Mouse (Mus musculus): ENCODE data around the gene Eya4. TPM values are rescaled to one million over a fixed set of nuclear protein-coding genes. Genes with fewer than 3 reads are reported as not detected.

Eya4 gene
- polyA plus RNA-seq (2015; fragmentation: Nextera tagmentation; extraction: Ambion mirVana): 0.60 and 1.7 TPM in 2 replicates

- Histone ChIP-seq H3K9me3 (replicated peaks) (no peaks in the 10 kb centered on the region), H3K4me2 (peak within 1 kb of the TSS; percentile 93), H3K27ac (peak within 1 kb of the TSS; percentile 29; the same call in 1 of the 2 replicates), H3K9ac (peak within 1 kb of the TSS; percentile 60), H3K4me1 (replicated peaks) (peaks cover 21% of the 10 kb centered on the region), H3K27me3 (peaks cover 42% of the 10 kb centered on the region), H3K36me3 (no peaks in the 10 kb centered on the region), H3K4me3 (peak within 1 kb of the TSS; percentile 68)
- 2% methylated on average over 72 of the region's 79 CpGs for WGBS
- peak; percentile 82 for ATAC-seq (replicated peaks; ENCODE audit: insufficient number of reproducible peaks, insufficient read depth, low FRiP score, low read depth)
Measured at GRCm38 (mm10) chr10:23350011-23350911, at the start of gene Eya4. Eya4 (minus strand) TSS chr10:23350786.

DNA sequence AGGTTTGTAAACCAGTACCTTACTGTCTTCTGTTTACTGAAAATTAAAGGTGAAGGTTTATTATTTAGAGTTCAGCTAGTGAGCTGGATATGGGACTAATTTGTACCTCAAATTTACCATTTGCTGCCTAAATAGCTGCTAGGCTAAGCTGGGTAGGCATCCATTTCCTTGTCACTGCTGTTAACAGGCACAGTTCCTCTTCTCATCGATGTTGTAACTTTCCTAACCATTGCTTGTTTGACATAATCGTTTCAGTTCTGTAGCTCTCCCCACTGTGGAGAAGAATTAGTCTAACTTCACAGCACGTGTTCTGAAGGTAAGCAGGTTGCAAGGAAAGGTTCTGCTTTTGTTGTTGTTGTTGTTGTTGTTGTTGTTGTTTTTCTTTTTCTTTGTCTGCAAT, 44.8 kb upstream of the Eya4 start:
- Histone ChIP-seq H3K9ac (no peak overlapping the region), H3K36me3 (no peaks in the 10 kb centered on the region), H3K4me3 (no peak overlapping the region), H3K27ac (no peak overlapping the region), H3K4me1 (replicated peaks) (peaks cover 8% of the 10 kb centered on the region; the same call in 1 of the 2 replicates), H3K27me3 (no peaks in the 10 kb centered on the region), H3K9me3 (replicated peaks) (no peaks in the 10 kb centered on the region), H3K4me2 (no peak overlapping the region)
- 83% methylated on average over 3 of the region's 3 CpGs for whole genome bisulfite sequencing
- ATAC-seq (replicated peaks; ENCODE audit: insufficient number of reproducible peaks, insufficient read depth, low FRiP score, low read depth): no peak

DNA sequence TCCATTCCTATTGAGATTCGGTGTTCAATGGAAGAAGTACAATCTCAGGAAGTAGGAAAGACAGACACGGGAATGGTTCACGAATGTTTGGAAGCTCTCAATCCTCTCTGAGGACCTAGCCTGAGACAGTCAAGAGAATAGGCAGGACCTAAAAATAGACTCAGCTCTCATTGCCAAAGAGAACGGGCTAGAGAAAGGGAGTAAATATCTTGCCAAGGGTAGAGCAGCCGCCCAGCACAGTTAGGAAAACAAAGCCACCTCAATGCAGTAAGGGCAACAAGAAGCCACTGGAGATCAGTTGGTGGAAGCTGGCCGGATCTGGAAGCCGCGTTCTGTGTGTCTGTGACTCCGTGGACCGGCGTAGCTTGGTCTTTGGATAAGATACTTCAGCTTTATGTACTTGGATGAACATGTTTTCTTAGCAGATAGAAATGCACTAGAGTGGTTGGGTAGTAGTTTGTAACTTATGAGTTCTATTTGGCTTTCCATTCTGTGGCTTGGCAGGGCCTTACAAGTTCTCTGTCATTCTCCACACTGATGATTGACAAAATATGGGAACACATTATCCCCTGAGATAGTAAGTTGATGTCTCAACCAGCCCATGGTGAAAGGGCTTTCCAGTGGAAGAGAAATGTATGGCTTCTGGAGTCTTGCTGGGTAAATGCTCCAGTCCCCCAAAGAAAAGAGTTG, 44.1 kb upstream of the Eya4 start:
- WGBS: 52% methylated on average over 11 of the region's 11 CpGs
- no peaks in the 10 kb centered on the region for H3K27me3 ChIP-seq
- no peak for ATAC-seq (replicated peaks; ENCODE audit: insufficient number of reproducible peaks, insufficient read depth, low FRiP score, low read depth)
- peak overlapping the region; percentile 45; the same call in 1 of the 2 replicates for H3K27ac ChIP-seq
- no peaks in the 10 kb centered on the region for H3K36me3 ChIP-seq
- H3K4me1 ChIP-seq (replicated peaks): peaks cover 8% of the 10 kb centered on the region; the same call in 1 of the 2 replicates
- H3K4me3 ChIP-seq: no peak overlapping the region
- no peaks in the 10 kb centered on the region for H3K9me3 ChIP-seq (replicated peaks)
- H3K9ac ChIP-seq: no peak overlapping the region
- H3K4me2 ChIP-seq: 0 out of 2 replicates have a peak overlapping the region, but pooled peaks have one; percentile 0

GRCm38 (mm10) chr10:23394152-23394551, 43.6 kb upstream of the Eya4 start:
- Histone ChIP-seq H3K27ac (0 out of 2 replicates have a peak overlapping the region, but pooled peaks have one; percentile 45), H3K9ac (no peak overlapping the region), H3K4me3 (no peak overlapping the region), H3K9me3 (replicated peaks) (no peaks in the 10 kb centered on the region), H3K4me2 (0 out of 2 replicates have a peak overlapping the region, but pooled peaks have one; percentile 0), H3K27me3 (no peaks in the 10 kb centered on the region), H3K4me1 (replicated peaks) (peaks cover 8% of the 10 kb centered on the region; the same call in 1 of the 2 replicates), H3K36me3 (no peaks in the 10 kb centered on the region)
- ATAC-seq (replicated peaks; ENCODE audit: insufficient number of reproducible peaks, insufficient read depth, low FRiP score, low read depth): no peak
- 53% methylated on average over 6 of the region's 6 CpGs for WGBS

DNA sequence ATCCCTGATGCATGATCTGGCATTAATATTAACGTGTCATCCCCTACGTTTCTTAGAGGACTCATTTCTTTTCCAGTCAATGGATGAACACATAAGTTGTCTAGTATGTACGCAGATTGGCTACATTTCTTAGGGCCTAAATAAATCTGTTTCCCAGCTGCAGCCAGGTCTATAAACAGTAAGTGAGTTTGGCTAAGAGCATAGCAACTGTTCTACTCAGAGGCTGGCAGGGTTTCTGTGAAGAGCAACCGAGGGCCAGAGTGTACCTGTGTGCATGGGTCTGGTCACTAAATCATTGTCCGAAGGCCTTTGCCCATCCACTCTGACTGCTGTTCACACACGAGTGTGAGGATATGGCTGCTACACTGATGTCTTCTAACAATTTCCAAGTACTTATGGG, 13.3 kb upstream of the Eya4 start:
- 82% methylated on average over 6 of the region's 6 CpGs for WGBS
- Histone ChIP-seq H3K4me2 (no peak overlapping the region), H3K4me3 (no peak overlapping the region), H3K4me1 (replicated peaks) (no peaks in the 10 kb centered on the region), H3K36me3 (no peaks in the 10 kb centered on the region), H3K27ac (no peak overlapping the region), H3K9me3 (replicated peaks) (no peaks in the 10 kb centered on the region), H3K9ac (no peak overlapping the region), H3K27me3 (no peaks in the 10 kb centered on the region)
- no peak for ATAC-seq (replicated peaks; ENCODE audit: insufficient number of reproducible peaks, insufficient read depth, low FRiP score, low read depth)

GRCm38 (mm10) chr10:23349392-23350010, 1.1 kb downstream of the Eya4 start:
- Histone ChIP-seq H3K4me2 (peak overlapping the region; percentile 93), H3K4me3 (peak overlapping the region; percentile 68), H3K27me3 (peaks cover 44% of the 10 kb centered on the region), H3K36me3 (no peaks in the 10 kb centered on the region), H3K9ac (peak overlapping the region; percentile 60), H3K27ac (0 out of 2 replicates have a peak overlapping the region, but pooled peaks have one; percentile 29), H3K4me1 (replicated peaks) (peaks cover 21% of the 10 kb centered on the region), H3K9me3 (replicated peaks) (no peaks in the 10 kb centered on the region)
- ATAC-seq (replicated peaks; ENCODE audit: insufficient number of reproducible peaks, insufficient read depth, low FRiP score, low read depth): peak; percentile 43; the same call in 1 of the 2 replicates
- under 1% methylated on average over 31 of the region's 33 CpGs for whole genome bisulfite sequencing

GRCm38 (mm10) chr10:23348893-23349391, 1.6 kb downstream of the Eya4 start:
- no peaks in the 10 kb centered on the region for H3K36me3 ChIP-seq
- H3K9me3 ChIP-seq (replicated peaks): no peaks in the 10 kb centered on the region
- peak overlapping the region; percentile 93 for H3K4me2 ChIP-seq
- H3K4me1 ChIP-seq (replicated peaks): peaks cover 21% of the 10 kb centered on the region
- H3K27ac ChIP-seq: no peak overlapping the region
- peaks cover 48% of the 10 kb centered on the region for H3K27me3 ChIP-seq
- under 1% methylated on average over 22 of the region's 22 CpGs for WGBS
- H3K9ac ChIP-seq: peak overlapping the region; percentile 60
- no peak for ATAC-seq (replicated peaks; ENCODE audit: insufficient number of reproducible peaks, insufficient read depth, low FRiP score, low read depth)
- H3K4me3 ChIP-seq: peak overlapping the region; percentile 68

GRCm38 (mm10) chr10:23348101-23348892, 2.3 kb downstream of the Eya4 start:
- Histone ChIP-seq H3K4me3 (peak overlapping the region; percentile 68), H3K36me3 (no peaks in the 10 kb centered on the region), H3K9ac (0 out of 2 replicates have a peak overlapping the region, but pooled peaks have one; percentile 60), H3K4me1 (replicated peaks) (peaks cover 21% of the 10 kb centered on the region), H3K4me2 (peak overlapping the region; percentile 93), H3K27me3 (peaks cover 48% of the 10 kb centered on the region), H3K27ac (no peak overlapping the region), H3K9me3 (replicated peaks) (no peaks in the 10 kb centered on the region)
- ATAC-seq (replicated peaks; ENCODE audit: insufficient number of reproducible peaks, insufficient read depth, low FRiP score, low read depth): no peak
- 3% methylated on average over 34 of the region's 34 CpGs for WGBS

GRCm38 (mm10) chr10:23337250-23337649, 13.3 kb downstream of the Eya4 start:
- H3K27me3 ChIP-seq: no peaks in the 10 kb centered on the region
- no peak overlapping the region for H3K9ac ChIP-seq
- H3K4me3 ChIP-seq: no peak overlapping the region
- no peaks in the 10 kb centered on the region for H3K4me1 ChIP-seq (replicated peaks)
- no peaks in the 10 kb centered on the region for H3K9me3 ChIP-seq (replicated peaks)
- WGBS: 61% methylated on average over 1 of the region's 1 CpGs
- H3K27ac ChIP-seq: no peak overlapping the region
- no peak overlapping the region for H3K4me2 ChIP-seq
- ATAC-seq (replicated peaks; ENCODE audit: insufficient number of reproducible peaks, insufficient read depth, low FRiP score, low read depth): no peak
- no peaks in the 10 kb centered on the region for H3K36me3 ChIP-seq

- no peak for ATAC-seq (replicated peaks; ENCODE audit: insufficient number of reproducible peaks, insufficient read depth, low FRiP score, low read depth)
- Histone ChIP-seq H3K9me3 (replicated peaks) (no peaks in the 10 kb centered on the region), H3K27ac (no peak overlapping the region), H3K36me3 (no peaks in the 10 kb centered on the region), H3K27me3 (no peaks in the 10 kb centered on the region), H3K4me1 (replicated peaks) (no peaks in the 10 kb centered on the region), H3K4me3 (no peak overlapping the region), H3K4me2 (no peak overlapping the region), H3K9ac (no peak overlapping the region)
- 56% methylated on average over 5 of the region's 5 CpGs for WGBS
Measured at GRCm38 (mm10) chr10:23332768-23333167, 17.8 kb downstream of the Eya4 start.

Data from heart, embryonic 15.5 days (tissue).